Mouse (Mus musculus) induced T-regulatory cell, adult 2 months (primary cell): Measurements from ENCODE around the gene Tdrd3.
A peak's percentile ranks its signal among the peaks of the same experiment; 100 is the strongest.

Experiments
- DNase-seq: peaks from one replicate; pipeline ENCODE4 v3.0.0-alpha.2; 2012; ENCODE audit warnings: low read depth

Gene Tdrd3

DNA sequence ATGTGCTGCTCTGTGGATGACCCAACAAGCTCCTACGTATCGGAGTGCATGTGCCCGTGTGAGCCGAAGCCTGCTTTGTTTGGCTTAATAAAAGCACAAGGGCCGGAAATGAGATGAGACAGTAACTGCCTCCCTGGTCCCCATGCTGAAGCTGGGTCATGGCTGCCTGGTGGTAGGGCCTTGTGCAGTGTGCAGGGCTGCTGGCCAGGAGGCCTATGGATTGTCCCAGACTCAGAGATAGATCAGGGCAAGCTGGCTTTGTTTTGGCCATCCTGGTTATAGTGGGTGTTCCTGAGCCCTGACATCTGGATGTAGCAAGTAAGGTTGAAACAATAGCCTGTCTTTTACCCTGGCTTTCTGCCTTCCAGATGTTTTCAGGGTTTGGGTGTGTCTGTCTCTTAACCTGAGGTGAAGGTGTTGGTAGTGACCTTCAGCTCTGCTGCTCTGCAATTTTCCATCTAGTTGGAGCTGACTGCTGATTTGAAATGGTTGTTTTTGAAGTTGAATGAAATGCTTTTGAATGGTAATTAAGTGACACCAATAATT, 39.3 kb downstream of the Tdrd3 start:
- DNase-seq, result no peak

DNA sequence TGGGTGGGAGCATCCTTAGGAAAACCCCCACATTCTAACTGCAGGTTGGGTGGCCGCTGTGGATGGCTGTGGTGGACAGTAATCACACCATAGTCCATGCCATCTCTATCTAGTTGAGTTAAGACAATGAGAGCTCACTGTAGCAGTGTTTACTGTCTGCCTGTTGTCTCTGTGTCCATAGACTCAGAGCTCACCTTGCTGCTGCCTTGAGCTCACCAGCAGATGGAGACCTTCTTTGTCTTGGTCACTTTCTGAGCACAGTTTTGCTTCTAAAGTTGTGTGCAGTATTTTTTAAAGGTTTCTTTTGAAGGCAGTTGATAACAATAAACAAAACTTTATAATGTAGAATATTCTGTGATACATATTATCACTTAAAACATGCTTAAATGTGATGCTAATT, 43.3 kb downstream of the Tdrd3 start:
- no peak for DNase-seq

- no peak for DNase-seq
Observed at GRCm38 (mm10) chr14:87461543-87461942, 45.1 kb downstream of the Tdrd3 start.

DNA sequence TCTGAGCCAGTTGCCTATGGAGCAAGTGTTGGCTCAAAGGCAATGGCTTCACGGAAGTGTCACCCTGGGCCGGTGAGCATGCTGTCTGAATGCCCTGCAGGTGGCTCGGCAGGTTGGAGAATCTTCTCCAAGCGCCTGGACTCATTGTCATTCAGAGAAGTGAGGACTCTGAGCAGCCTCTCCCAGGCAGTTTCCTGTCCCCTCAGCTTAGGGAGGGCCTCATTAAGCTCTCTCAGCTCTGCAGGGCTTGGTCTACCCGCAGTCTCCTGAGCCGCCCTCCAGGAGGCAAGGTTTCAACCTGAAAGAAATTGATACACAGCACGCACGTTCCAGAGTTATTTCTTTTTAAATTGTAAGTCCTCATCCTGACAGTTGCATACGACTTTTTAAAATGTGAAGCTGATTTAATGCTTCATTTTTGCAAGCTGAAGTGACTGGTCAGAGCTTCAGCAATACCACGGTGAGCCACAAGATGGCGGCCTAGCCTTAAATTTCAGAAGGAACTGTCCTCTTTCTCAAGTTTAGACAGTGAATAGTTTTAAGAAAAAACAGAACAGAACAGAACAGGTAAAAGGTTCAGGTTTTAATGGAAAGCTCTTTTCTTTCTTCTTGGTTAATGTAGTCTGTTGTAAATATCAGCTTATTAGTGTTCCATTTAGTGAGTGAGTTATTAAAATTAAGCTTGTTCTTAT, 47.7 kb downstream of the Tdrd3 start:
- DNase-seq, result peak; percentile 79

- no peak for DNase-seq
Observed at GRCm38 (mm10) chr14:87464655-87465054, 48.2 kb downstream of the Tdrd3 start.

DNA sequence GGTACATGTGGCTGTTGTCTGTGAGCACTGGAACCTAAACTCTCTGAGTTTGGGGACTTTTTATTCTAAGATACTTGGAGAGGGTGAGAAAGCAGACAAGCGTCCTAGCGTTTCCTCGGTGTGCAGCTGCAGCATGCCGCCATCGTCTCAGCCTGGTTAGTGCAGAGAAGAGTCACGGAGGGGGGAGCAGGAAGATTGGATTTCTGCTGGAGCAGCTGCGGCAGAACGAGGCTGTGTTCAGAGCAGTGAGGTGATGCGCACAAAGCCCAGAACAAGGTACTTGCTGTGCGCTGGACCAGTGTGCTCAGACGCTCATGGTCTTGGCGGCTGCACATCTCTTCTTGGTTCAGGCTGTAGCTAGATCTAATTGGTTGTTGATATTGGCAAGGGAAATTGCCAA, 51.1 kb downstream of the Tdrd3 start:
- no peak for DNase-seq

GRCm38 (mm10) chr14:87471521-87471920, 55.1 kb downstream of the Tdrd3 start:
- DNase-seq, result no peak

DNA sequence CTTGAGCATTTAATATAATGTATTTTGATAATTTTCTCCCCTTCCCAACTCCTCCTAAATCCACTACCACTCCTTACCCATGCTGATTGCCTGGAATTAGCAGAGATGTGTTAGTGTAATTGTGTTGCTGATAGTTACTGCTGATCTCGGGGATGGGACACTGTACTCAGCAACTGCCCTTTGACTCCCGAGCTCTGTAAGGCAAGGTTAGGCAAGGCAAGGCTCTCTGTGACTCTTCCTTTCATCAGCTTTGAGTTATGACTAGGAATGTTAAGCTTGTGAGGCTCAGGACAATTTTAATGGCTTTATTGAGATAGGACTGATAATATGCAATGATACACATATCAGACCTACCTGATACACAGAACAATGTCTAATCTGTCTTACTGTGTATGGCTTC, 56.3 kb downstream of the Tdrd3 start:
- DNase-seq, result no peak

- DNase-seq, result no peak
Observed at GRCm38 (mm10) chr14:87475721-87476359, 59.4 kb downstream of the Tdrd3 start.

DNA sequence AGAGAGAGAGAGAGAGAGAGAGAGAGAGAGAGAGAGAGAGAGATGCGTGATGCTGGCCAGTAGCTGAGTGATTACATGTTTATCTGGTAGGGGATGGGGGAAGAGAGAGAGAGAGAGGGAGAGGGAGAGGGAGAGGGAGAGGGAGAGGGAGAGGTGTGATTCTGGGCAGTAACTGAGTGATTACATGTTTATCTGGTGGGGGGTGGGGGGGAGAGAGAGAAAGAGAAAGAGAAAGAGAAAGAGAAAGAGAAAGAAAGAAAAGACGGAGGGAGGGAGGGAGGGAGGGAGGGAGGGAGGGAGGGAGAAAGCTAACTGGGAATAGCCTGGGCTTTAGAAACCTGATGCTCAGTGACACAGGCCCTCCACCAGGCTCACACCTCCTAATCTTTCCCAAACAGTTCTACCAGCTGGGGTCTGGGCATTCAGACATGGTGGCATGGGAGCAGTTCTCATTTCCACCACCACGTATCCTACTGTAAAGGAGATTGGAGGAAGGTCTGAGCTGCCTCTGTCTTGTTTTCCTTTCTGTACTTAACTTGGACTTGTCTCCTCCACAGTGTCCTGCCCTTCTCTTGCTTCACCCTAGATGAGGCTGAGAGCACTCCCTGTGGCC, 62.0 kb downstream of the Tdrd3 start:
- DNase-seq, result peak; percentile 33

DNA sequence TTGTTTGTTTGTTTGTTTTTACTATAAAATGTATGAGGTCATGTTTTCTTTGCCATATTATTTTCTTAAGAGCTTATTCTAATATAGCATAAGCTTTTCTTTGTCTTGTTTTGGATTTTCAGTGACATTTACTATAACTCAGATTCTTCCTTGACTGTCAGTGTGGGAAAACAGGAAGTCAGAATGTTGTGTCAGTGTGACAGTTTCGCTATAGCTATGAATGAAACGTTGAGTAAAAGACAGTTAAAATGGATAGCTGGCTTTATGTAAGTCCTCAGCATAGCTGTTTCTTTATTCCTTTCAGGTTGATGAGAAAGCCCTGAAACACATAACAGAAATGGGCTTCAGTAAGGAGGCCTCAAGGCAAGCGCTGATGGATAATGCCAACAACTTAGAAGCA, 69.4 kb downstream of the Tdrd3 start:
- no peak for DNase-seq

GRCm38 (mm10) chr14:87497955-87498594, 81.6 kb downstream of the Tdrd3 start:
- peak; percentile 4 for DNase-seq

- DNase-seq, result no peak
Observed at GRCm38 (mm10) chr14:87505924-87506323, 89.5 kb downstream of the Tdrd3 start.

DNA sequence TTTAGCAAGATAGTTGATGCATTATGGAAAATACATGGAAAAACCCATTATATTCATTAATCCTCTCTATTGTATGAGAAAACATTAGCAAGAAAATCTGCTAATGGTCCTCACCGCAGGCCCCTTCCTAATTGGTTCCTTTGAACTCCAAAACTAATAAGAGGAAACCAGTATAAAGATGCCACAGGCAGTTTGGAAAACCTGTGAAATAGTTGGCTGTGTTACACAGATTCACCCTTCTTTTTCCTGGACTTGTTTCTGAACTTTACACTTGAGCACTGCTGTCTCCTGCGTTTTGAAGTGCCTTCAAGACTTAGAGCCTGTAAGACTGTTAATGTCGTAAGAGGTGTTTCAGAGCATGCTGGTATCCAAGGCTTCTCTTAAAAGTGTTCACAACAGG, 98.8 kb downstream of the Tdrd3 start:
- no peak for DNase-seq

GRCm38 (mm10) chr14:87517381-87517780, 100.9 kb downstream of the Tdrd3 start:
- DNase-seq, result no peak

GRCm38 (mm10) chr14:87531847-87532246, 115.4 kb downstream of the Tdrd3 start:
- DNase-seq, result no peak

DNA sequence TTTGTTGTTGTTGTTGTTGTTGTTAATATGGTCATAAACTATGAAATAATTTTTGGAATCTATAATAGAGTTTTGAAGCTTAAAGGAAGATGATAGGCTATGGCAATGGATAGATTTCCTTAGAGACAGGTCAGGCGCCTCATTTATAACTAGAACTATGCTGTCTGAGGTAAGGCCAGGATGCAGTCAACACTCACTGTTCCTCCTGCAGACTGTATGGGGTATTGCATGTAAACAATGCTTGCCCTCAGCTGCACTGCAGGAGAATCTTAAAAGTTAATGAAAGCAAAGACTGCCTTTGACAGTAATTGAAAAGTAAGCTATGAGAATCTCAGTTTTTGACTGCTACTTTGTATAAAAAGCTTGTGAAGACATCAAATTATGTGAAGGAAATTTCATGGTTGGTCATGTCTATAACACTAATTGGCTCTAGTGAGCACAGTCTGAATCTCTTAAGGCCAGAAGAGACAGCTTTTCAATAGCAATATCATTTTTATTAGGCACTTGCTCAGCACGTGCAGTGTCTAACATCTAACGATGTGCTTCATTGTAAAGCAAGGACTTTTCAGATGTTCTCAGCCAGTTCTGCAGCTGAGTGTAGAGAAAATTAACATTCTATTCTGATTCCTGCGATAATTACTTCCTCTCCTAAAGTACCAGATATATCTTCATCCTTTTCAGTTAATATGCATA, 120.8 kb downstream of the Tdrd3 start:
- peak; percentile 3 for DNase-seq

DNA sequence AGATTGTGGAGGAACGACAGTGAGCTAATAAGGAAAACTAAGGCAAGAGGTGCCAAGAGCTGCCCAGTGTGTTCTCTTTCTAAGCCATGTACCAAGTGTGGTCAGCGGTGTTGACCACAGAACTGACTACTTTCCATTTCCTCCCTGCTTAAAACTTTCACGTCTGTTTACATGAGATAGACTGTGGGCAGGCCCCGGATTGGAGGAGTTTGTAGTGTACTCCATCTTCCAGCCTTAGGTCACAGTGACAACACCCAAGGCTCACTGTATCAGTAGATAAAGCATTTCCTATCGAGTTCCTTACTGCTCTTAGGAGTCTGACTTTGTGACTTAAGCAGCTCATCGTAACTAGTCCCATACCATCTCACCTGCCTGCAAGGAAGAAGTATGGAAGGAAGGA, 133.5 kb downstream of the Tdrd3 start:
- no peak for DNase-seq

GRCm38 (mm10) chr14:87552211-87552610, 135.8 kb downstream of the Tdrd3 start:
- DNase-seq, result no peak

GRCm38 (mm10) chr14:87563841-87564240, 147.4 kb downstream of the Tdrd3 start:
- no peak for DNase-seq

DNA sequence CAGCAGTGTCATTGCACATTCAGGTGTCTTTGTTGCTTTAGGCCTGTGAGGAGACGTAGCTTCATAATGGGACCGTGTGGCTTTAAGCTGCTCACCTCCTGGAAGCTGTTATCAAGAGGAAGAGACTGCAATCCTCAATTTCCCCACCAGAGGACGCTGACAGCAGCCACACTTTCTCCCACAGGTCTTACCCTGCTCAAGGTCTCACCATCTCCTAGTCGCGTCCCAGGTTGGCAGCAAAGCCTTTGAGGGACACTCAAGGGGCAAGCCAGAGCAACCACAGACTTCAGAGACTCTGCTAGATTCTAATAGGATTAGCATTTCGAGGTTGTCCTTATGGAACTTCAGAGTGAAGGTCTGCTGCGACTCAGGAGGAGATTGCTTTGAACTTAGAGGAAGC, 149.8 kb downstream of the Tdrd3 start:
- DNase-seq, result peak; percentile 4

DNA sequence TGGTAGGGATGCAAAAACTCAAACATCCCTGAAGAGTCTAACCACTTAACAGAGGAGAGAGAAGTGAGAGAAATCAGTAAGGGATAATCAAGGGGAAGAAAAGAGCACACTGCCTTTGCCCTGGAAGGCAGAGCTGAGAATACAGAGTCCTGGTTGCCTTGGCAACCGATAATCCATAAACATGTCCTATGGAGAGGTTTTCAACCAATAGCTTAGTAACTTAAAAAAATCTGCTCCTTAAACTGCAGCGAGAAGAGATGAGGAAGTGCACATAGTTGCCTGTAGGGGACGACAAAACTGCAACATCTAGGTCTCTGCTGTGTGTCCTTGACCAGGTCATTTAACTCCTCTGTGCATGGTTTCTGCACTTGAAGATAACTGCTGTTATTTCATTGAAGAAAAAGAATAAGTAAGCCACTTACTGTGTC, 150.6 kb downstream of the Tdrd3 start:
- DNase-seq, result no peak
